Comparison of ENCODE assay signal across 9 mouse cellular contexts in genomic region chr15:99649067-99649761, GRCm38 (mm10). TPM values are rescaled to one million over a fixed set of nuclear protein-coding genes. Genes with fewer than 3 reads are reported as not detected.
DNase-seq lines count a peak whose midpoint lies in the region; ATAC-seq lines count a peak whose summit lies in the region.
"Had no signal": no experiment of that assay in that cellular context is flagged by ENCODE, and none has a peak within 500 bp of the region (broad histone marks: within the 10 kb centered on the region; RNA-seq: fewer than 3 reads in every experiment).

No protein-coding gene starts in this region.

- 36% methylated on average over 6 of the region's 6 CpGs for WGBS in neural tube, embryonic 11.5 days
- WGBS in forebrain, embryonic 13.5 days: 26% methylated on average over 6 of the region's 6 CpGs
- WGBS in limb, embryonic 13.5 days: 38% methylated on average over 6 of the region's 6 CpGs
- 29% methylated on average over 6 of the region's 6 CpGs for WGBS in stomach, embryonic 15.5 days

- no peaks in the 10 kb centered on the region for H3K9me3 ChIP-seq in neural tube, embryonic 11.5 days (ENCODE audit: control insufficient read depth, low read length)
- no peaks in the 10 kb centered on the region for H3K9me3 ChIP-seq in forebrain, embryonic 13.5 days (replicated peaks)
- H3K9me3 ChIP-seq in limb, embryonic 13.5 days: no peaks in the 10 kb centered on the region
- no peaks in the 10 kb centered on the region for H3K9me3 ChIP-seq in stomach, embryonic 15.5 days

- DNase-seq in neural tube, embryonic 11.5 days (ENCODE audit: low spot score): no peak
- DNase-seq in neural tube, embryonic 10.5 days (ENCODE audit: extremely low spot score, low spot score): no peak
- no peak for DNase-seq in adrenal gland, postnatal 36 days
- DNase-seq in adrenal gland, adult 18-20 months (ENCODE audit: low spot score in 2 of 2): no peak
- DNase-seq: layer of hippocampus, postnatal 36 days; right cerebral cortex, postnatal 14 days had no signal

- ATAC-seq in neural tube, embryonic 11.5 days (ENCODE audit: insufficient read depth, low FRiP score, low TSS enrichment): no peak
- ATAC-seq in forebrain, embryonic 13.5 days: no peak
- ATAC-seq in limb, embryonic 13.5 days (ENCODE audit: low FRiP score, low read depth): no peak
- no peak for ATAC-seq in stomach, embryonic 15.5 days (ENCODE audit: insufficient read depth, low FRiP score, low read depth)

- peak overlapping the region; percentile 35; the same call in 1 of the 2 replicates for H3K9ac ChIP-seq in neural tube, embryonic 11.5 days (ENCODE audit: low read length)
- H3K9ac ChIP-seq in forebrain, embryonic 13.5 days: peak overlapping the region; percentile 43
- H3K9ac ChIP-seq in limb, embryonic 13.5 days: peak overlapping the region; percentile 50
- H3K9ac ChIP-seq in stomach, embryonic 15.5 days: no peak overlapping the region

- H3K4me2 ChIP-seq in neural tube, embryonic 11.5 days (ENCODE audit: low read depth): peak overlapping the region; percentile 71
- H3K4me2 ChIP-seq in forebrain, embryonic 13.5 days: peak overlapping the region; percentile 80
- peak overlapping the region; percentile 79 for H3K4me2 ChIP-seq in limb, embryonic 13.5 days (replicated peaks)
- peak overlapping the region; percentile 82 for H3K4me2 ChIP-seq in stomach, embryonic 15.5 days

- no peaks in the 10 kb centered on the region for H3K36me3 ChIP-seq in neural tube, embryonic 11.5 days (ENCODE audit: control insufficient read depth, insufficient read depth, low read length)
- H3K36me3 ChIP-seq in forebrain, embryonic 13.5 days (ENCODE audit: poor library complexity, severe bottlenecking): no peaks in the 10 kb centered on the region
- no peaks in the 10 kb centered on the region for H3K36me3 ChIP-seq in limb, embryonic 13.5 days
- H3K36me3 ChIP-seq in stomach, embryonic 15.5 days: no peaks in the 10 kb centered on the region

- peaks cover 50% of the 10 kb centered on the region for H3K4me1 ChIP-seq in neural tube, embryonic 11.5 days (ENCODE audit: control insufficient read depth, insufficient read depth, low read length)
- peaks cover 77% of the 10 kb centered on the region for H3K4me1 ChIP-seq in forebrain, embryonic 13.5 days
- peaks cover 67% of the 10 kb centered on the region for H3K4me1 ChIP-seq in limb, embryonic 13.5 days
- peaks cover 37% of the 10 kb centered on the region for H3K4me1 ChIP-seq in stomach, embryonic 15.5 days

- peaks cover 2% of the 10 kb centered on the region; the same call in 1 of the 2 replicates for H3K27me3 ChIP-seq in neural tube, embryonic 11.5 days (ENCODE audit: control insufficient read depth, insufficient read depth, low read length)
- H3K27me3 ChIP-seq in forebrain, embryonic 13.5 days: peaks cover 20% of the 10 kb centered on the region
- peaks cover 20% of the 10 kb centered on the region for H3K27me3 ChIP-seq in limb, embryonic 13.5 days
- peaks cover 4% of the 10 kb centered on the region; the same call in 1 of the 2 replicates for H3K27me3 ChIP-seq in stomach, embryonic 15.5 days (replicated peaks)

- H3K4me3 ChIP-seq in neural tube, embryonic 11.5 days (ENCODE audit: low read depth, low read length): peak overlapping the region; percentile 17
- peak overlapping the region; percentile 73 for H3K4me3 ChIP-seq in forebrain, embryonic 13.5 days
- H3K4me3 ChIP-seq in limb, embryonic 13.5 days: peak overlapping the region; percentile 87
- H3K4me3 ChIP-seq in stomach, embryonic 15.5 days (replicated peaks): peak overlapping the region; percentile 87; the same call in 1 of the 2 replicates

- peak overlapping the region; percentile 72 for H3K27ac ChIP-seq in neural tube, embryonic 11.5 days (ENCODE audit: low read depth, low read length)
- H3K27ac ChIP-seq in forebrain, embryonic 13.5 days: peak overlapping the region; percentile 63
- no peak overlapping the region for H3K27ac ChIP-seq in limb, embryonic 13.5 days
- no peak overlapping the region for H3K27ac ChIP-seq in stomach, embryonic 15.5 days

RNA-seq across cellular contexts. Expression of gene Racgap1, which starts 2.2 kb away (rescaled TPM):
- polyA plus RNA-seq in neural tube, embryonic 11.5 days (2014; fragmentation: Nextera tagmentation; extraction: Ambion mirVana): 175 and 185 TPM in 2 replicates
- 182 and 189 TPM in 2 replicates for polyA plus RNA-seq in forebrain, embryonic 13.5 days (2015; fragmentation: Nextera tagmentation; extraction: Ambion mirVana)
- 114 and 121 TPM in 2 replicates for polyA plus RNA-seq in limb, embryonic 13.5 days (2015; fragmentation: Nextera tagmentation; extraction: Ambion mirVana)
- 115 and 124 TPM in 2 replicates for polyA plus RNA-seq in stomach, embryonic 15.5 days (2015; fragmentation: Nextera tagmentation; extraction: Ambion mirVana)
- total RNA-seq in adrenal gland, postnatal 36 days (2021): 1 to 10 TPM; 7.6 to 7.7 TPM
- 1 to 10 TPM; 3.1 to 3.3 TPM for total RNA-seq in adrenal gland, adult 18-20 months (2021)

RNA-seq across cellular contexts. Expression of gene Asic1, which starts 21.0 kb away (rescaled TPM):
- 15.1 and 17.0 TPM in 2 replicates for polyA plus RNA-seq in neural tube, embryonic 11.5 days (2014; fragmentation: Nextera tagmentation; extraction: Ambion mirVana)
- 15.1 and 17.0 TPM in 2 replicates for polyA plus RNA-seq in forebrain, embryonic 13.5 days (2015; fragmentation: Nextera tagmentation; extraction: Ambion mirVana)
- polyA plus RNA-seq in limb, embryonic 13.5 days (2015; fragmentation: Nextera tagmentation; extraction: Ambion mirVana): 1.7 and 1.8 TPM in 2 replicates
- 1.6 and 2.3 TPM in 2 replicates for polyA plus RNA-seq in stomach, embryonic 15.5 days (2015; fragmentation: Nextera tagmentation; extraction: Ambion mirVana)
- under 1 TPM; 0.53 to 0.56 TPM for total RNA-seq in adrenal gland, postnatal 36 days (2021)
- total RNA-seq in adrenal gland, adult 18-20 months (2021): under 1 TPM; 0.50 to 0.70 TPM

RNA-seq across cellular contexts. Expression of gene Aqp6, which starts 48.0 kb away (rescaled TPM):
- 0.64 and 0.66 TPM in 2 replicates for polyA plus RNA-seq in neural tube, embryonic 11.5 days (2014; fragmentation: Nextera tagmentation; extraction: Ambion mirVana)
- polyA plus RNA-seq in forebrain, embryonic 13.5 days (2015; fragmentation: Nextera tagmentation; extraction: Ambion mirVana): not detected in 2 replicates
- polyA plus RNA-seq in limb, embryonic 13.5 days (2015; fragmentation: Nextera tagmentation; extraction: Ambion mirVana): not detected in 2 replicates
- not detected in 2 replicates for polyA plus RNA-seq in stomach, embryonic 15.5 days (2015; fragmentation: Nextera tagmentation; extraction: Ambion mirVana)
- total RNA-seq in adrenal gland, postnatal 36 days (2021): not detected
- not detected for total RNA-seq in adrenal gland, adult 18-20 months (2021)

RNA-seq across cellular contexts. Expression of gene Smarcd1, which starts 52.7 kb away (rescaled TPM):
- polyA plus RNA-seq in neural tube, embryonic 11.5 days (2014; fragmentation: Nextera tagmentation; extraction: Ambion mirVana): 117 and 135 TPM in 2 replicates
- 118 and 130 TPM in 2 replicates for polyA plus RNA-seq in forebrain, embryonic 13.5 days (2015; fragmentation: Nextera tagmentation; extraction: Ambion mirVana)
- 54.0 and 58.7 TPM in 2 replicates for polyA plus RNA-seq in limb, embryonic 13.5 days (2015; fragmentation: Nextera tagmentation; extraction: Ambion mirVana)
- polyA plus RNA-seq in stomach, embryonic 15.5 days (2015; fragmentation: Nextera tagmentation; extraction: Ambion mirVana): 24.1 and 27.0 TPM in 2 replicates
- 10 to 100 TPM; 40.8 to 51.2 TPM for total RNA-seq in adrenal gland, postnatal 36 days (2021)
- 10 to 100 TPM; 43.1 to 44.2 TPM for total RNA-seq in adrenal gland, adult 18-20 months (2021)

RNA-seq across cellular contexts. Expression of gene Gm17349, which starts 56.1 kb away (rescaled TPM):
- polyA plus RNA-seq in neural tube, embryonic 11.5 days (2014; fragmentation: Nextera tagmentation; extraction: Ambion mirVana): not detected in 2 replicates
- polyA plus RNA-seq in forebrain, embryonic 13.5 days (2015; fragmentation: Nextera tagmentation; extraction: Ambion mirVana): not detected in 2 replicates
- polyA plus RNA-seq in limb, embryonic 13.5 days (2015; fragmentation: Nextera tagmentation; extraction: Ambion mirVana): not detected in 2 replicates
- polyA plus RNA-seq in stomach, embryonic 15.5 days (2015; fragmentation: Nextera tagmentation; extraction: Ambion mirVana): not detected in 2 replicates
- 10 to 100 TPM; 19.6 to 24.6 TPM for total RNA-seq in adrenal gland, postnatal 36 days (2021)
- total RNA-seq in adrenal gland, adult 18-20 months (2021): 10 to 100 TPM; 19.1 to 42.3 TPM

Comparison
In these comparisons a context has a peak if more than half of its experiments do, and no peak if none do; other contexts are left out.
1. H3K27ac ChIP-seq: peak in neural tube, embryonic 11.5 days (single experiment) and forebrain, embryonic 13.5 days (single experiment); none in limb, embryonic 13.5 days (single experiment) and stomach, embryonic 15.5 days (single experiment).
2. H3K4me3 ChIP-seq: peak in every context shown above with its lines; median percentile 87 in limb, embryonic 13.5 days; 87 in stomach, embryonic 15.5 days; 73 in forebrain, embryonic 13.5 days; 17 in neural tube, embryonic 11.5 days.
3. Peak in every context shown above with its lines, with median percentiles within 50 percentile points of each other: H3K4me2 ChIP-seq.